9 mouse cellular contexts compared by ENCODE assay signal in genomic region chr17:15823838-15824237, GRCm38 (mm10). TPM values are rescaled to one million over a fixed set of nuclear protein-coding genes. Genes with fewer than 3 reads are reported as not detected.
DNase-seq lines count a peak whose midpoint lies in the region; ATAC-seq and TF ChIP-seq lines count a peak whose summit lies in the region.
"Had no signal": no experiment of that assay in that cellular context is flagged by ENCODE, and none has a peak within 500 bp of the region (broad histone marks: within the 10 kb centered on the region; RNA-seq: fewer than 3 reads in every experiment).

No protein-coding gene starts in this region.

- no peak for ATAC-seq in heart, embryonic 12.5 days (ENCODE audit: insufficient number of reproducible peaks, low FRiP score)
- no peak for ATAC-seq in hindbrain, embryonic 12.5 days (ENCODE audit: low FRiP score)
- no peak for ATAC-seq in midbrain, embryonic 15.5 days (replicated peaks)

- H3K9me3 ChIP-seq in heart, embryonic 12.5 days (replicated peaks): no peaks in the 10 kb centered on the region
- H3K9me3 ChIP-seq in hindbrain, embryonic 12.5 days (replicated peaks): no peaks in the 10 kb centered on the region
- H3K9me3 ChIP-seq in midbrain, embryonic 15.5 days: no peaks in the 10 kb centered on the region

- 49% methylated on average over 3 of the region's 3 CpGs for WGBS in heart, embryonic 12.5 days
- WGBS in hindbrain, embryonic 12.5 days: 28% methylated on average over 3 of the region's 3 CpGs
- 13% methylated on average over 3 of the region's 3 CpGs for WGBS in midbrain, embryonic 15.5 days

- no peak for DNase-seq in heart, adult 9 months (ENCODE audit: low spot score in 2 of 2)
- DNase-seq in layer of hippocampus, postnatal 25 days (ENCODE audit: extremely low spot score in 1 of 2, low spot score in 1 of 2): no peak
- DNase-seq in thymus, postnatal 0 days (ENCODE audit: low spot score): no peak
- DNase-seq in spleen, postnatal 14 days (ENCODE audit: low spot score in 2 of 2): no peak
- DNase-seq: right cerebral cortex, postnatal 25 days had no signal

- peaks cover 36% of the 10 kb centered on the region for H3K4me1 ChIP-seq in heart, embryonic 12.5 days (replicated peaks)
- peaks cover 5% of the 10 kb centered on the region; the same call in 1 of the 2 replicates for H3K4me1 ChIP-seq in cortical plate, adult 2 months (ENCODE audit: control insufficient read depth, insufficient read depth, low read length)
- peaks cover 46% of the 10 kb centered on the region for H3K4me1 ChIP-seq in hindbrain, embryonic 12.5 days
- H3K4me1 ChIP-seq in midbrain, embryonic 15.5 days: peaks cover 63% of the 10 kb centered on the region

- H3K36me3 ChIP-seq in heart, embryonic 12.5 days: peaks cover 7% of the 10 kb centered on the region; the same call in 1 of the 2 replicates
- peaks cover 17% of the 10 kb centered on the region for H3K36me3 ChIP-seq in hindbrain, embryonic 12.5 days
- no peaks in the 10 kb centered on the region for H3K36me3 ChIP-seq in midbrain, embryonic 15.5 days (replicated peaks)

- H3K4me3 ChIP-seq in heart, embryonic 12.5 days: peak overlapping the region; percentile 82; the same call in 1 of the 2 replicates
- H3K4me3 ChIP-seq in cortical plate, adult 2 months (ENCODE audit: insufficient read depth, low read length): peak overlapping the region; percentile 36
- peak overlapping the region; percentile 97 for H3K4me3 ChIP-seq in hindbrain, embryonic 12.5 days
- H3K4me3 ChIP-seq in midbrain, embryonic 15.5 days: peak overlapping the region; percentile 80

- H3K27me3 ChIP-seq in heart, embryonic 12.5 days (replicated peaks): 0 out of 2 replicates have a peak, but pooled peaks cover 3% of the 10 kb centered on the region
- no peaks in the 10 kb centered on the region for H3K27me3 ChIP-seq in hindbrain, embryonic 12.5 days
- H3K27me3 ChIP-seq in midbrain, embryonic 15.5 days (replicated peaks): no peaks in the 10 kb centered on the region

- TF ChIP-seq POLR2A in cortical plate, adult 2 months (IDR thresholded peaks at IDR 0.05; ENCODE audit: extremely low read depth, insufficient read depth, low read length): no peak

- peak overlapping the region; percentile 80 for H3K4me2 ChIP-seq in heart, embryonic 12.5 days
- H3K4me2 ChIP-seq in hindbrain, embryonic 12.5 days (replicated peaks): peak overlapping the region; percentile 77
- peak overlapping the region; percentile 84 for H3K4me2 ChIP-seq in midbrain, embryonic 15.5 days

- no peak overlapping the region for H3K27ac ChIP-seq in heart, embryonic 12.5 days (ENCODE audit: poor library complexity, severe bottlenecking)
- 0 out of 2 replicates have a peak overlapping the region, but pooled peaks have one; percentile 15 for H3K27ac ChIP-seq in cortical plate, adult 2 months (ENCODE audit: insufficient read depth, low read length)
- H3K27ac ChIP-seq in hindbrain, embryonic 12.5 days: peak overlapping the region; percentile 98
- H3K27ac ChIP-seq in midbrain, embryonic 15.5 days: peak overlapping the region; percentile 94

- TF ChIP-seq CTCF in cortical plate, adult 2 months (IDR thresholded peaks at IDR 0.05; ENCODE audit: extremely low read depth, insufficient read depth, low read length): no peak

- H3K9ac ChIP-seq in heart, embryonic 12.5 days: no peak overlapping the region
- H3K9ac ChIP-seq in hindbrain, embryonic 12.5 days: peak overlapping the region; percentile 99
- peak overlapping the region; percentile 66 for H3K9ac ChIP-seq in midbrain, embryonic 15.5 days

RNA-seq across cellular contexts. Expression of gene Rgmb, which starts 7.0 kb away (rescaled TPM):
- 13.8 and 15.6 TPM in 2 replicates for polyA plus RNA-seq in heart, embryonic 12.5 days (2016; fragmentation: Nextera tagmentation; extraction: Ambion mirVana)
- polyA plus RNA-seq in cortical plate, adult 2 months (2012; rRNA removed): 39.5 and 40.4 TPM in 2 replicates
- 140 and 156 TPM in 2 replicates for polyA plus RNA-seq in hindbrain, embryonic 12.5 days (2016; fragmentation: Nextera tagmentation; extraction: Ambion mirVana)
- polyA plus RNA-seq in midbrain, embryonic 15.5 days (2015; fragmentation: Nextera tagmentation; extraction: Ambion mirVana): 73.1 and 76.5 TPM in 2 replicates
- total RNA-seq in layer of hippocampus, postnatal 25 days (2021): 10 to 100 TPM; 87.5 to 89.2 TPM
- polyA plus RNA-seq in thymus, postnatal 0 days (2015; fragmentation: Nextera tagmentation; extraction: Ambion mirVana): 3.5 and 4.2 TPM in 2 replicates

Comparison
In these comparisons a context has a peak if more than half of its experiments do, and no peak if none do; other contexts are left out.
1. H3K4me3 ChIP-seq: peak in every context shown above with its lines; median percentile 97 in hindbrain, embryonic 12.5 days; 82 in heart, embryonic 12.5 days; 80 in midbrain, embryonic 15.5 days; 36 in cortical plate, adult 2 months.